Mouse (Mus musculus) liver, embryonic 13.5 days (tissue): ENCODE measurements around the gene Il12a. TPM values are rescaled to one million over a fixed set of nuclear protein-coding genes. Genes with fewer than 3 reads are reported as not detected.
"Not testable (repeated sequence)": the region's sequence is repeated elsewhere in the genome, so short reads cannot be mapped to it uniquely, and the experiment has no call there.

Source experiments
- ATAC-seq: fragments of 200-750 bp; cut with Nextera tagmentation; 2 replicates; pipeline ENCODE4 v1.8.0; 2017; ENCODE audit warnings: low read depth, mild to moderate bottlenecking, moderate number of reproducible peaks, moderate library complexity
- DNase-seq: peaks from one replicate; pipeline ENCODE4 v3.0.0; 2022
- H3K27ac ChIP-seq: fragments of 300-500 bp; sonication (generic); 2 replicates; pipeline ENCODE4 v1.5.1; 2015; ENCODE audit warnings: moderate library complexity, mild to moderate bottlenecking, inconsistent platforms
- H3K27me3 ChIP-seq: fragments of 300-500 bp; sonication (generic); 2 replicates; pipeline ENCODE4 v1.6.1; 2015; ENCODE audit warnings: mild to moderate bottlenecking, inconsistent platforms
- H3K36me3 ChIP-seq: fragments of 300-500 bp; sonication (generic); 2 replicates; pipeline ENCODE4 v1.6.1; 2015; ENCODE audit warnings: mild to moderate bottlenecking, inconsistent platforms
- H3K4me1 ChIP-seq: fragments of 300-500 bp; sonication (generic); replicated peaks from 2 replicates; pipeline ENCODE4 v1.6.1; 2015; ENCODE audit warnings: inconsistent platforms
- H3K4me2 ChIP-seq: fragments of 300-500 bp; sonication (generic); 2 replicates; pipeline ENCODE4 v1.6.1; 2015; ENCODE audit warnings: inconsistent platforms, mild to moderate bottlenecking, moderate library complexity
- H3K4me3 ChIP-seq: fragments of 300-500 bp; sonication (generic); replicated peaks from 2 replicates; pipeline ENCODE4 v1.5.1; 2015; ENCODE audit warnings: mild to moderate bottlenecking, inconsistent platforms
- H3K9ac ChIP-seq: fragments of 300-500 bp; sonication (generic); 2 replicates; pipeline ENCODE4 v1.6.1; 2015; ENCODE audit warnings: mild to moderate bottlenecking, inconsistent platforms
- H3K9me3 ChIP-seq: fragments of 300-500 bp; sonication (generic); replicated peaks from 2 replicates; pipeline ENCODE4 v1.6.1; 2016; ENCODE audit warnings: inconsistent platforms
- WGBS: fragments of 180-500 bp; shearing (Covaris S2); methylation state at CpG from one replicate; pipeline ENCODE4 v1.1.7; 2015; ENCODE audit not compliant: insufficient replicate concordance; 5-methylcytosine and 5-hydroxymethylcytosine counted together
- polyA plus RNA-seq: library from polyadenylated mRNA; unstranded; fragments of >200 nt; fragmentation: Nextera tagmentation; extraction: Ambion mirVana; gene quantifications from 2 replicates; pipeline ENCODE4 v1.2.1, GENCODE M21; 2015

Il12a gene
- polyA plus RNA-seq, 1 experiment from 2014 or later: 2.7 TPM

DNA sequence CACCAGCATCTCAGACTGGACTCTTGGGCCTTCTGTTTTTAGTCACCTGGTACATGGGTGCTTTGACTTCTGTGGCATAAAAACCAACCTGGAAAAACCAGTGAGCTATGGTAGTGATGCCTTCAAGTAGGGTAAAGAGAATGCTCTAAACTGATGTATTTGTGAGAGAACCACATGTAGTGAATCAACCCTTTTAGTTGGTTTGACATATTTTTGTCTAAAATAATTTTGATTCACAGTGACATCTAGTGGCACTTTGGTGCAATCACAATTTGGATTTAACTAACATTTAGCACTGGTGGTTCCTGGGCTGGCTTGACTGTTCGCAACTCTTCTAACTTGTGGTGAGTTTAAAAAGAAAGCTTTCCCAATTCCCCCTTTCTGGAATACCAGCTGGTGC lies 53.7 kb downstream of the Il12a start:
- H3K4me1 ChIP-seq: 0 out of 2 replicates have a peak, but pooled peaks cover 3% of the 10 kb centered on the region
- no peak overlapping the region for H3K4me2 ChIP-seq
- WGBS: 51% methylated on average over 1 of the region's 1 CpGs
- H3K27me3 ChIP-seq: no peaks in the 10 kb centered on the region
- H3K27ac ChIP-seq: no peak overlapping the region
- H3K9me3 ChIP-seq: no peaks in the 10 kb centered on the region
- no peak overlapping the region for H3K9ac ChIP-seq
- no peak overlapping the region for H3K4me3 ChIP-seq
- H3K36me3 ChIP-seq: no peaks in the 10 kb centered on the region
- DNase-seq (no peak), ATAC-seq (no peak)

DNA sequence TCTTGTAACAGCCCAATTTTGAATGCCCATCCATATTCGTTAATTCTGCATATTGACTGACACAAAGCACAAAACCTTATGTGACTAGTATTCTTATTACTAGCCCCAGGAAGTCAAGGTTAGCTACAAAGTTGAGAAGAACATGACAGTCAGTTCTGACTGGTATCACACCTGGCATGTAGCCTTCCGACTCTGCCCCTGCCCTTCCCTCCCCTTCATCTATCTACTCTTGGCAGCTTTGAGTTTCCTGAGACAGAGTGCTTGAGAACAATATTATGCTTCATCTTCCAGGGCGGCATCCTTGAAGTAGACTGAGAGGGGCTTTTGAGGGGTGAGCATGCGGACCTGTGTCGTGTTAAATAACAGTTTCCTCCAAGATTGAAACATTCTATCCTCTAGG lies 54.6 kb downstream of the Il12a start:
- WGBS: 64% methylated on average over 5 of the region's 5 CpGs
- H3K36me3 ChIP-seq: no peaks in the 10 kb centered on the region
- no peaks in the 10 kb centered on the region for H3K9me3 ChIP-seq
- ATAC-seq (no peak), DNase-seq (no peak)
- 0 out of 2 replicates have a peak, but pooled peaks cover 3% of the 10 kb centered on the region for H3K4me1 ChIP-seq
- H3K4me2 ChIP-seq: no peak overlapping the region
- no peak overlapping the region for H3K27ac ChIP-seq
- H3K27me3 ChIP-seq: no peaks in the 10 kb centered on the region
- H3K9ac ChIP-seq: no peak overlapping the region
- H3K4me3 ChIP-seq: no peak overlapping the region

DNA sequence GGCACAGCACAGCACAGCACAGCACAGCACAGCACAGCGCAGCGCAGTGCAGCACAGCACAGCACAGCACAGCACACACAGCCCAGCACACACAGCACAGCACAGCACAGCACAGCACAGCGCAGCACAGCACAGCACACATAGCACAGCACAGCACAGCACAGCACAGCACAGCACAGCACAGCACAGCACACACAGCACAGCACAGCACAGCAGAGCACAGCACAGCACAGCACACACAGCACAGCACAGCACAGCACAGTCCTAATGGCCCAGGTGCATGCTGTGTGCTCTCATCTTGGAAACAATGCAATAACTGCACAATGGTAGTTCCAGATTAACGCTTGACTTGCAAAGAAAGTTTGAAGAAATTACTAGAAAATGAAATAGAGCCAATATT lies 55.8 kb downstream of the Il12a start:
- H3K9me3 ChIP-seq, DNase-seq, H3K4me3 ChIP-seq, H3K27ac ChIP-seq, H3K9ac ChIP-seq, H3K4me2 ChIP-seq, H3K27me3 ChIP-seq, H3K4me1 ChIP-seq, H3K36me3 ChIP-seq, ATAC-seq: not testable (repeated sequence)
- WGBS: 71% methylated on average over 4 of the region's 4 CpGs

Other genes starting within 250 kb of the Il12a start
- gene 1110032F04Rik, start 178.9 kb downstream of the Il12a start, polyA plus RNA-seq: 0.85 and 0.88 TPM in 2 replicates